Mouse (Mus musculus) skeletal muscle tissue, adult 2 months (tissue): ENCODE measurements around the gene Mymk.

ENCODE experiments used
- DNase-seq: peaks from one replicate; pipeline ENCODE4 v3.0.0-alpha.2; 2012; ENCODE audit warnings: low read depth, low spot score

Mymk gene

GRCm38 (mm10) chr2:27037008-27037407 is 35.0 kb downstream of the Mymk start:
- DNase-seq = no peak

GRCm38 (mm10) chr2:27036003-27036402 is 36.0 kb downstream of the Mymk start:
- DNase-seq = no peak

- DNase-seq = no peak
These were observed 39.6 kb downstream of the Mymk start for GRCm38 (mm10) chr2:27032361-27032760.

- no peak for DNase-seq
These were observed 43.5 kb downstream of the Mymk start for GRCm38 (mm10) chr2:27028437-27029015.

GRCm38 (mm10) chr2:27027618-27028436 is 44.2 kb downstream of the Mymk start, which contains the start of gene Slc2a6:
Gene Slc2a6, minus strand, starts transcription at chr2:27027998.
- DNase-seq = peak; percentile 81

GRCm38 (mm10) chr2:27026857-27027617 is 44.9 kb downstream of the Mymk start:
- DNase-seq = no peak

- no peak for DNase-seq
These were observed 45.6 kb downstream of the Mymk start for GRCm38 (mm10) chr2:27026332-27026731.

- DNase-seq = no peak
These were observed 46.4 kb downstream of the Mymk start for GRCm38 (mm10) chr2:27025545-27025944.

- DNase-seq = no peak
These were observed 47.8 kb downstream of the Mymk start for GRCm38 (mm10) chr2:27024136-27024535.

- no peak for DNase-seq
These were observed 49.4 kb downstream of the Mymk start for GRCm38 (mm10) chr2:27022612-27023011.

GRCm38 (mm10) chr2:27021103-27021502 is 50.9 kb downstream of the Mymk start:
- DNase-seq = no peak

GRCm38 (mm10) chr2:27019530-27019929 is 52.4 kb downstream of the Mymk start:
- DNase-seq = no peak

GRCm38 (mm10) chr2:27017802-27018201 is 54.2 kb downstream of the Mymk start:
- peak; percentile 61 for DNase-seq
